Mouse (Mus musculus): ENCODE measurements around the gene Peak1. TPM values are rescaled to one million over a fixed set of nuclear protein-coding genes. Genes with fewer than 3 reads are reported as not detected.

Gene Peak1
- polyA plus RNA-seq, 1 experiment from 2014 or later = 10.8 TPM

DNA sequence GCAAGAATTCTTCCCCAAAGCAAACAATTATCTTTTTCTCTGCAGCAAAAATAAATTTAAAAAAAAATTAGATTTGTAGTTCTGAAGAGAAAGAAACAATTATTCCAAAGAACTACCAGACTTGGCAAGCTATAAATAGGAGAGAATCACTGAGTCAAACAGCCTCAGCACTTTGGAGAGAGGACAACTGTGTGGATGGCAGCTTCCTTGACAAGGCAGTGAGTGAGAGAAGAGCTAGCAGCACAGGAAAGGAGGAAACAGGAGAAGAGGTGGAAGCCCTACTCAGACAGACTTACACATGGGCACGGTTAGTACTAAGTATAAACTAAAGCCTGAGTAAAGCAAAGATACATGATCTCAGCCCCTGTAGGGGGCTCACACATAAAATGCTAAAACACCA is 21.6 kb downstream of the Peak1 start:
- no peak for ATAC-seq (ENCODE audit: insufficient read depth, low FRiP score)
- H3K27me3 ChIP-seq (ENCODE audit: control insufficient read depth, insufficient read depth, low read length) = no peaks in the 10 kb centered on the region
- no peak overlapping the region for H3K4me2 ChIP-seq (ENCODE audit: low read depth, low read length)
- WGBS = 44% methylated on average over 1 of the region's 1 CpGs
- no peak overlapping the region for H3K27ac ChIP-seq (ENCODE audit: low read length)
- no peak overlapping the region for H3K4me3 ChIP-seq (replicated peaks; ENCODE audit: low read length)
- no peaks in the 10 kb centered on the region for H3K9me3 ChIP-seq (replicated peaks; ENCODE audit: control insufficient read depth, low read length)
- no peaks in the 10 kb centered on the region for H3K36me3 ChIP-seq (ENCODE audit: control insufficient read depth, insufficient read depth, low read length)
- no peak overlapping the region for H3K9ac ChIP-seq (ENCODE audit: low read length)
- H3K4me1 ChIP-seq (ENCODE audit: control insufficient read depth, insufficient read depth, low read length) = no peaks in the 10 kb centered on the region; the same call in 1 of the 2 replicates

DNA sequence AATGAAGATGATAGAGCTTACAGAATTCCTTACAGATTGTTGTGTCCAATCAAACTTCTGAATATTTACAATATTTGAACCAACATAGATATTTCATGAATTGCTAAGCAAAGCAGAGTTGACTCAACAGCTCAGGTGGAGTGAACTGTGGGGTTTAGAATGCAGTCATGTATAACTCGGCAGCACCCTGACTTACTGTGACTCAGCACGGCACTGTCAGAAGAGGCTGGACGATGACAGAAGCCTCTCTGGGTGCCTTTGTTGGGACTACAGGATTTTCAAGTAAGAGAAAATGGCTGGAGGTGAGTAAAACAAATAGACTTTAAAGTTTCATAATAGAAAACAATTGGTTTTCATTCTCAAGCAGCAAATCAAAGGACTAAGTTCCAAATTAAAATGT is 25.0 kb downstream of the Peak1 start:
- H3K9me3 ChIP-seq (replicated peaks; ENCODE audit: control insufficient read depth, low read length) = no peaks in the 10 kb centered on the region
- no peaks in the 10 kb centered on the region for H3K27me3 ChIP-seq (ENCODE audit: control insufficient read depth, insufficient read depth, low read length)
- ATAC-seq (ENCODE audit: insufficient read depth, low FRiP score) = no peak
- WGBS = 80% methylated on average over 3 of the region's 3 CpGs
- H3K9ac ChIP-seq (ENCODE audit: low read length) = no peak overlapping the region
- no peaks in the 10 kb centered on the region; the same call in 1 of the 2 replicates for H3K4me1 ChIP-seq (ENCODE audit: control insufficient read depth, insufficient read depth, low read length)
- H3K27ac ChIP-seq (ENCODE audit: low read length) = no peak overlapping the region
- H3K36me3 ChIP-seq (ENCODE audit: control insufficient read depth, insufficient read depth, low read length) = no peaks in the 10 kb centered on the region
- H3K4me2 ChIP-seq (ENCODE audit: low read depth, low read length) = no peak overlapping the region
- no peak overlapping the region for H3K4me3 ChIP-seq (replicated peaks; ENCODE audit: low read length)

DNA sequence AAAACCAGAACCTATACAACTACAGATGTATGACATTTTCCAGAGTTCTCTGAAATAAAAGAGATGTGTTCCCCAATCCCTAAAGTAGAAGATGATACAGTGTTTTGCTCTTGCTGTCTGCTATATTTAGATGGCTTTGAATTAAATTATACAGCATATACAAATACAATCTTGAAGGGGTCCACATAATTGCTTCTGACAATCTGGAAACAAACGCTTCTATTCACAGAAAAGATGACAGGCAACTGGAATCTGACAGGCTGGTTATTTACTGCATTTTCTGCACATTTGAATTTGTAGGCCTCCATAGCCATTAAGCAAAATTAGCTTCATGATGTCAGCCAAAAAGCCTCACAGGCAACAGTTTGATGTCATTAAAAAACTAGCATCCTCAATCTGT is 35.1 kb downstream of the Peak1 start:
- ATAC-seq (ENCODE audit: insufficient read depth, low FRiP score) = no peak
- no peak overlapping the region for H3K27ac ChIP-seq (ENCODE audit: low read length)
- no peak overlapping the region for H3K9ac ChIP-seq (ENCODE audit: low read length)
- H3K4me3 ChIP-seq (replicated peaks; ENCODE audit: low read length) = no peak overlapping the region
- no peaks in the 10 kb centered on the region for H3K27me3 ChIP-seq (ENCODE audit: control insufficient read depth, insufficient read depth, low read length)
- 44% methylated on average over 1 of the region's 1 CpGs for WGBS
- no peaks in the 10 kb centered on the region for H3K36me3 ChIP-seq (ENCODE audit: control insufficient read depth, insufficient read depth, low read length)
- H3K4me1 ChIP-seq (ENCODE audit: control insufficient read depth, insufficient read depth, low read length) = no peaks in the 10 kb centered on the region
- H3K4me2 ChIP-seq (ENCODE audit: low read depth, low read length) = no peak overlapping the region
- no peaks in the 10 kb centered on the region for H3K9me3 ChIP-seq (replicated peaks; ENCODE audit: control insufficient read depth, low read length)

DNA sequence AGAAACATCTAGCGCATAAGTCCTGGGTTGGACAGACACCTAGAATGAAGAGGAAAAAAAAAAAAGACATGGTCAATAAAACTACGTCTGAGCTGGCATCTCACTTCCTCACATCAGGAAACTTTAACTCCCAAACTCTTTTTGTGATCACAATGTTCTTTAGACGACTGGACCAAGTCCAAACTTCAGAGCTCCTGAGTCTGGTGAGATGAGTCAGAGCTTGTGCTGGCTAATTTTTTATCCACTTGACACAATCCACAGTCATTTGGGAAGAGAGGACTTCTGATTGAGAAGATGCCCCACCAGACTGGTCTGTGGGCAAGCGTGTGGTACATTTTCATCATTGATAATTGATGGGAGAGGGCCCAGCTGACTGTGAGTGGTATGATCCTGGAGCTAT is 43.5 kb downstream of the Peak1 start:
- Histone ChIP-seq H3K27ac (ENCODE audit: low read length) (no peak overlapping the region), H3K9ac (ENCODE audit: low read length) (no peak overlapping the region), H3K9me3 (replicated peaks; ENCODE audit: control insufficient read depth, low read length) (no peaks in the 10 kb centered on the region), H3K4me3 (replicated peaks; ENCODE audit: low read length) (no peak overlapping the region), H3K36me3 (ENCODE audit: control insufficient read depth, insufficient read depth, low read length) (no peaks in the 10 kb centered on the region), H3K4me1 (ENCODE audit: control insufficient read depth, insufficient read depth, low read length) (peaks cover 11% of the 10 kb centered on the region), H3K4me2 (ENCODE audit: low read depth, low read length) (no peak overlapping the region), H3K27me3 (ENCODE audit: control insufficient read depth, insufficient read depth, low read length) (no peaks in the 10 kb centered on the region)
- no peak for ATAC-seq (ENCODE audit: insufficient read depth, low FRiP score)
- WGBS = 49% methylated on average over 4 of the region's 4 CpGs

GRCm38 (mm10) chr9:56370710-56371109 is 47.2 kb downstream of the Peak1 start:
- Histone ChIP-seq H3K36me3 (ENCODE audit: control insufficient read depth, insufficient read depth, low read length) (no peaks in the 10 kb centered on the region), H3K9ac (ENCODE audit: low read length) (no peak overlapping the region), H3K4me3 (replicated peaks; ENCODE audit: low read length) (no peak overlapping the region), H3K27ac (ENCODE audit: low read length) (no peak overlapping the region), H3K4me2 (ENCODE audit: low read depth, low read length) (no peak overlapping the region), H3K27me3 (ENCODE audit: control insufficient read depth, insufficient read depth, low read length) (no peaks in the 10 kb centered on the region), H3K9me3 (replicated peaks; ENCODE audit: control insufficient read depth, low read length) (no peaks in the 10 kb centered on the region), H3K4me1 (ENCODE audit: control insufficient read depth, insufficient read depth, low read length) (peaks cover 11% of the 10 kb centered on the region)
- 28% methylated on average over 5 of the region's 5 CpGs for WGBS
- peak; percentile 66; the same call in 1 of the 2 replicates for ATAC-seq (ENCODE audit: insufficient read depth, low FRiP score)

DNA sequence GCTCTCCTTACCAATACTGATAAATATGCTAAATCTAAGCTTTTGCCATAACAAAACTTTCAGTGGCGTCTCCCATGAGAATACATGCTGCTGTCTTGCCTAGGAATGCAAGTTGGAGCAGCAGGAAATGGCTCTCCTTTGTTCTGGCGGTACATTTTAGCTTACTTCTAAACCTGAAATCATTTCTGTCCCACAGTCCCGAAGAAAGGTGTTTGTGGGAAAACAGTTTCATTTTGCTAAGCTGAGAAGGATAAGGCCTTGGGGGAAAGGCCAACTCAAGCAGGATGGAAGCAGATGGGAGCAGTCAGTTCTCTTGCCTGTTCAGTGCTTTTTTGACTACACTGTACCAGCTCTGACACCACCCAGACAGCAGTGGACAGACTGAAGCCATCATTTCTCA is 49.1 kb downstream of the Peak1 start:
- Histone ChIP-seq H3K9me3 (replicated peaks; ENCODE audit: control insufficient read depth, low read length) (no peaks in the 10 kb centered on the region), H3K4me1 (ENCODE audit: control insufficient read depth, insufficient read depth, low read length) (peaks cover 3% of the 10 kb centered on the region; the same call in 1 of the 2 replicates), H3K27me3 (ENCODE audit: control insufficient read depth, insufficient read depth, low read length) (no peaks in the 10 kb centered on the region), H3K9ac (ENCODE audit: low read length) (peak overlapping the region; percentile 31; the same call in 1 of the 2 replicates), H3K27ac (ENCODE audit: low read length) (peak overlapping the region; percentile 32; the same call in 1 of the 2 replicates), H3K4me2 (ENCODE audit: low read depth, low read length) (no peak overlapping the region), H3K36me3 (ENCODE audit: control insufficient read depth, insufficient read depth, low read length) (no peaks in the 10 kb centered on the region), H3K4me3 (replicated peaks; ENCODE audit: low read length) (no peak overlapping the region)
- WGBS = 47% methylated on average over 3 of the region's 3 CpGs
- no peak for ATAC-seq (ENCODE audit: insufficient read depth, low FRiP score)

GRCm38 (mm10) chr9:56363306-56363705 is 54.6 kb downstream of the Peak1 start:
- ATAC-seq (ENCODE audit: insufficient read depth, low FRiP score) = no peak
- Histone ChIP-seq H3K36me3 (ENCODE audit: control insufficient read depth, insufficient read depth, low read length) (no peaks in the 10 kb centered on the region), H3K9ac (ENCODE audit: low read length) (no peak overlapping the region), H3K4me3 (replicated peaks; ENCODE audit: low read length) (no peak overlapping the region), H3K9me3 (replicated peaks; ENCODE audit: control insufficient read depth, low read length) (no peaks in the 10 kb centered on the region), H3K4me1 (ENCODE audit: control insufficient read depth, insufficient read depth, low read length) (peaks cover 5% of the 10 kb centered on the region), H3K4me2 (ENCODE audit: low read depth, low read length) (no peak overlapping the region), H3K27me3 (ENCODE audit: control insufficient read depth, insufficient read depth, low read length) (no peaks in the 10 kb centered on the region), H3K27ac (ENCODE audit: low read length) (no peak overlapping the region)
- WGBS = 90% methylated on average over 3 of the region's 3 CpGs

GRCm38 (mm10) chr9:56359261-56359660 is 58.6 kb downstream of the Peak1 start:
- H3K9me3 ChIP-seq (replicated peaks; ENCODE audit: control insufficient read depth, low read length) = no peaks in the 10 kb centered on the region
- no peak overlapping the region for H3K4me3 ChIP-seq (replicated peaks; ENCODE audit: low read length)
- peaks cover 5% of the 10 kb centered on the region for H3K4me1 ChIP-seq (ENCODE audit: control insufficient read depth, insufficient read depth, low read length)
- no peak overlapping the region for H3K9ac ChIP-seq (ENCODE audit: low read length)
- 57% methylated on average over 3 of the region's 3 CpGs for WGBS
- no peaks in the 10 kb centered on the region for H3K36me3 ChIP-seq (ENCODE audit: control insufficient read depth, insufficient read depth, low read length)
- no peaks in the 10 kb centered on the region for H3K27me3 ChIP-seq (ENCODE audit: control insufficient read depth, insufficient read depth, low read length)
- no peak overlapping the region for H3K4me2 ChIP-seq (ENCODE audit: low read depth, low read length)
- ATAC-seq (ENCODE audit: insufficient read depth, low FRiP score) = no peak
- H3K27ac ChIP-seq (ENCODE audit: low read length) = no peak overlapping the region

- no peak overlapping the region for H3K4me2 ChIP-seq (ENCODE audit: low read depth, low read length)
- no peak overlapping the region for H3K27ac ChIP-seq (ENCODE audit: low read length)
- no peak for ATAC-seq (ENCODE audit: insufficient read depth, low FRiP score)
- 89% methylated on average over 5 of the region's 5 CpGs for WGBS
- H3K9ac ChIP-seq (ENCODE audit: low read length) = no peak overlapping the region
- H3K4me3 ChIP-seq (replicated peaks; ENCODE audit: low read length) = no peak overlapping the region
- no peaks in the 10 kb centered on the region for H3K9me3 ChIP-seq (replicated peaks; ENCODE audit: control insufficient read depth, low read length)
- no peaks in the 10 kb centered on the region for H3K27me3 ChIP-seq (ENCODE audit: control insufficient read depth, insufficient read depth, low read length)
- no peaks in the 10 kb centered on the region for H3K36me3 ChIP-seq (ENCODE audit: control insufficient read depth, insufficient read depth, low read length)
- peaks cover 5% of the 10 kb centered on the region for H3K4me1 ChIP-seq (ENCODE audit: control insufficient read depth, insufficient read depth, low read length)
These were observed 62.7 kb downstream of the Peak1 start for GRCm38 (mm10) chr9:56355186-56355585.

DNA sequence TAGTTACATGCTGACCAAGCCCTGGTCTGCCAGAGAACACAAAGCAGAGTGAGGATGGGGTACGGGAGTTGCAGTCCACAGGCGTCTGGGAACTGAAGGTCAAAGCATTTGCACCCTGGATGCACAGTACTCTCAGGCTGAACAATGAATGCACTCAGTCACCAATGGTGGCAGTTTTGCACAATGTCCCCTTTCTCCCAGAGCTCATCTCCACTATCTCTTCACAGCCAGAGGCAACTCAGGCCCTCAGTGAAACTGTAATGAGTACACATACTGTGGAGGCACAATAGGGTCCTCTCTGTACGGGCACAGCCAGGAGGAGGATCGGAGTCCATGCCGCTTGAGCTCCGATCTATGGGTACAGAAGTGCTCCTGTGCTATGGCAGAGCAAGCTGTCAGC is 71.5 kb downstream of the Peak1 start:
- no peaks in the 10 kb centered on the region for H3K9me3 ChIP-seq (replicated peaks; ENCODE audit: control insufficient read depth, low read length)
- no peaks in the 10 kb centered on the region for H3K4me1 ChIP-seq (ENCODE audit: control insufficient read depth, insufficient read depth, low read length)
- no peak overlapping the region for H3K9ac ChIP-seq (ENCODE audit: low read length)
- H3K27me3 ChIP-seq (ENCODE audit: control insufficient read depth, insufficient read depth, low read length) = no peaks in the 10 kb centered on the region
- H3K4me2 ChIP-seq (ENCODE audit: low read depth, low read length) = no peak overlapping the region
- no peak overlapping the region for H3K27ac ChIP-seq (ENCODE audit: low read length)
- 81% methylated on average over 6 of the region's 6 CpGs for WGBS
- H3K36me3 ChIP-seq (ENCODE audit: control insufficient read depth, insufficient read depth, low read length) = no peaks in the 10 kb centered on the region
- H3K4me3 ChIP-seq (replicated peaks; ENCODE audit: low read length) = no peak overlapping the region
- ATAC-seq (ENCODE audit: insufficient read depth, low FRiP score) = no peak

Data from stomach, embryonic 16.5 days (tissue).